Mouse (Mus musculus) lung, embryonic 14.5 days (tissue): ENCODE data around the gene Shc3. TPM values are rescaled to one million over a fixed set of nuclear protein-coding genes. Genes with fewer than 3 reads are reported as not detected.

Source experiments
- ATAC-seq: fragments of 200-750 bp; cut with Nextera tagmentation; 2 replicates; pipeline ENCODE4 v1.8.0; 2017; ENCODE audit warnings: mild to moderate bottlenecking, moderate TSS enrichment, moderate library complexity; ENCODE audit not compliant: insufficient read depth
- DNase-seq: peaks from one replicate; pipeline ENCODE4 v3.0.0-alpha.2; 2015
- H3K27ac ChIP-seq: fragments of 300-500 bp; sonication (generic); 2 replicates; pipeline ENCODE4 v1.5.1; 2014; ENCODE audit warnings: low read depth, mild to moderate bottlenecking, moderate library complexity
- H3K27me3 ChIP-seq: fragments of 300-500 bp; sonication (generic); 2 replicates; pipeline ENCODE4 v1.6.1; 2014; ENCODE audit warnings: low read length, control low read depth; ENCODE audit not compliant: insufficient read depth
- H3K36me3 ChIP-seq: fragments of 300-500 bp; sonication (generic); 2 replicates; pipeline ENCODE4 v1.6.1; 2014; ENCODE audit warnings: control low read depth; ENCODE audit not compliant: insufficient read depth
- H3K4me1 ChIP-seq: fragments of 300-500 bp; sonication (generic); 2 replicates; pipeline ENCODE4 v1.6.1; 2014; ENCODE audit warnings: antibody characterized with exemption, control low read depth; ENCODE audit not compliant: insufficient read depth
- H3K4me2 ChIP-seq: fragments of 300-500 bp; sonication (generic); 2 replicates; pipeline ENCODE4 v1.6.1; 2014; ENCODE audit warnings: mild to moderate bottlenecking
- H3K4me3 ChIP-seq: fragments of 300-500 bp; sonication (generic); 2 replicates; pipeline ENCODE4 v1.5.1; 2014; ENCODE audit warnings: low read depth, low read length
- H3K9ac ChIP-seq: fragments of 300-500 bp; sonication (generic); 2 replicates; pipeline ENCODE4 v1.6.1; 2014
- H3K9me3 ChIP-seq: fragments of 300-500 bp; sonication (generic); 2 replicates; pipeline ENCODE4 v1.6.1; 2016; ENCODE audit warnings: low read depth, low read length, control low read depth
- CTCF ChIP-seq: IDR thresholded peaks from 2 replicates; pipeline ENCODE4 v1.5.1; 2016; ENCODE audit warnings: antibody characterized with exemption, low read depth
- WGBS: fragments of 180-500 bp; shearing (Covaris S2); extraction: QIAGEN DNeasy Blood & Tissue Kit; methylation state at CpG from one replicate; pipeline ENCODE4 v1.1.7; 2014; 5-methylcytosine and 5-hydroxymethylcytosine counted together
- polyA plus RNA-seq: library from polyadenylated mRNA; unstranded; fragments of >200 nt; fragmentation: Nextera tagmentation; extraction: Ambion mirVana; gene quantifications from 2 replicates; pipeline ENCODE4 v1.2.1, GENCODE M21; 2014

Shc3 gene
- polyA plus RNA-seq, 1 experiment from 2014 or later: not detected

DNA sequence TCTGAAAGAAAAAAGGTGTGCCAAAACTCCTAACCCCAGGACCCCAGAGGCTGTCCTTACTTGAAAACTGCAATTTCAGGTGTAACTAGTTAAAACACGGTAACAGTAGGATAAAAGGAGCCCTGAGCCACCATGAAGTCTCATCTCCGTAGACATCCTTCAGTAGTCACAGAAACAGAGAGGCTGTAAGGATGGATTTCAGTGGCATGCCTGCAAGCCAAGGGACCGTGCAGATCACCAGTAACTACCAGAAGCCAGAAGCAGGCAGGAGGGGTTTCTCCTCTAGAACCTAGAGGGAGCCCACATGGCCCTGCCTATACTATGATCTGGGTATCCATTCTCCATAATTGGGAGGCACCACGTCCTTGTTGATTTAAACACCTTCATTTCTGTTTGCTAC lies 104.9 kb downstream of the Shc3 start:
- no peak for ATAC-seq
- DNase-seq: no peak
- 71% methylated on average over 4 of the region's 4 CpGs for WGBS
- H3K4me2 ChIP-seq: no peak overlapping the region
- H3K9me3 ChIP-seq: no peaks in the 10 kb centered on the region
- H3K4me1 ChIP-seq: no peaks in the 10 kb centered on the region
- H3K9ac ChIP-seq: no peak overlapping the region
- TF ChIP-seq CTCF: no peak
- H3K27me3 ChIP-seq: no peaks in the 10 kb centered on the region
- H3K36me3 ChIP-seq: no peaks in the 10 kb centered on the region
- H3K27ac ChIP-seq: no peak overlapping the region
- no peak overlapping the region for H3K4me3 ChIP-seq

- no peak overlapping the region for H3K4me3 ChIP-seq
- H3K4me1 ChIP-seq: no peaks in the 10 kb centered on the region
- no peak overlapping the region for H3K9ac ChIP-seq
- H3K27ac ChIP-seq: no peak overlapping the region
- H3K27me3 ChIP-seq: no peaks in the 10 kb centered on the region
- no peak for DNase-seq
- no peak for ATAC-seq
- H3K36me3 ChIP-seq: no peaks in the 10 kb centered on the region
- no peak for TF ChIP-seq CTCF
- 11% methylated on average over 4 of the region's 4 CpGs for WGBS
- H3K9me3 ChIP-seq: no peaks in the 10 kb centered on the region
- no peak overlapping the region for H3K4me2 ChIP-seq
Measured at GRCm38 (mm10) chr13:51456190-51456878, 112.9 kb downstream of the Shc3 start.

GRCm38 (mm10) chr13:51446550-51446949 lies 122.7 kb downstream of the Shc3 start:
- DNase-seq (no peak), ATAC-seq (no peak)
- H3K36me3 ChIP-seq: no peaks in the 10 kb centered on the region
- H3K27me3 ChIP-seq: no peaks in the 10 kb centered on the region
- no peaks in the 10 kb centered on the region for H3K4me1 ChIP-seq
- no peak overlapping the region for H3K4me2 ChIP-seq
- no peak overlapping the region for H3K27ac ChIP-seq
- H3K9ac ChIP-seq: no peak overlapping the region
- no peak overlapping the region for H3K4me3 ChIP-seq
- no peak for TF ChIP-seq CTCF
- no peaks in the 10 kb centered on the region for H3K9me3 ChIP-seq
- WGBS: 53% methylated on average over 4 of the region's 4 CpGs

- Histone ChIP-seq H3K9me3 (no peaks in the 10 kb centered on the region), H3K4me1 (no peaks in the 10 kb centered on the region), H3K36me3 (no peaks in the 10 kb centered on the region), H3K27ac (no peak overlapping the region), H3K4me2 (no peak overlapping the region), H3K27me3 (no peaks in the 10 kb centered on the region), H3K9ac (no peak overlapping the region), H3K4me3 (no peak overlapping the region)
- ATAC-seq (no peak), DNase-seq (no peak)
- TF ChIP-seq CTCF: no peak
- 61% methylated on average over 8 of the region's 8 CpGs for WGBS
Measured at GRCm38 (mm10) chr13:51442922-51443321, 126.3 kb downstream of the Shc3 start.

DNA sequence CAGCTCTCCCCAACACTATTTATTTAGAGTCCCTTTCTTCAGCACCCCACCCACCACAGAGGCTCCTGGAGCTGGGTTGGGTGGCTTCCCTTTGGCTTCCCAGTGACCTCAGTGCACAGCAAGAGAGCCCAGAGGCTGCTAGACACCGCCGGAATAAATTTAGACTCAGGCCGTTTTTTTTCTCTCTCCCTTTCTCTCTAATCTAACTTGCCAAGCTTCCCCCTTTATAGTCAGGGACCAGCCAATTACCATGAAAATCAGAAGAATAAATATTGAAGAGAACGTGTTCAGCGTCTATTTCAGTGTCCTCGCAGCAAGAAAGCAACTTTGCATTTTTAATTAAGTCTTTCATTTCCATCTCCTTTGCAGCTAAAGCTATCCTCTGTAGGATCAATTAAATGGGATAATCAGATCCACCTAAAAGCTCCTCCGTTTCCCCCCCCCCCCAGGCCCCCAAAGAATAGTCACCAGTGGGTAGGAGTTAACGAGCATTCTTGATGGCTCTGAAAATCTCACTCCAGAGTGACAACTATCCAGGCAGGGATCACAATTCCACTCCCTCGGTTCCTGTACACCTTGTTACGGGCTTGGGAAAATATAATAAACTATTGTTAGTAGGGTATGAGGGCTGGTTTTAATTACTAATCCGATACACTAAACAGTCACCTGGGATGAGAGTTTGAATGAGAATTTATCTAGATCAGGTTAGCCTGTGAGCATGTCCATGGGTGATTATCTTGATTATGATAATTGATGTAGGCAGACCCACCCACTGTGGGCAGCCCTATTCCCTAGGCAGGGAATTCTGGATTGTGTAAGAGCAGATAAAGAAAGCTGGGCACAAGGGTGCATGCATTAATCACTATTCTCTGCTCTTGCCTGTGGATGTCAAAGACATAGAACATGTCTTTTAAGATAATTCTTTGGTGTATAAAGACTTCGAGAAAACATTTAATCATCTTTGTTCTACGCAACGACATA lies 131.8 kb downstream of the Shc3 start:
- H3K36me3 ChIP-seq: no peaks in the 10 kb centered on the region
- WGBS: 79% methylated on average over 14 of the region's 14 CpGs
- no peaks in the 10 kb centered on the region for H3K9me3 ChIP-seq
- no peak overlapping the region for H3K4me3 ChIP-seq
- TF ChIP-seq CTCF: no peak
- H3K27me3 ChIP-seq: no peaks in the 10 kb centered on the region
- no peaks in the 10 kb centered on the region for H3K4me1 ChIP-seq
- H3K27ac ChIP-seq: no peak overlapping the region
- DNase-seq: no peak
- H3K4me2 ChIP-seq: no peak overlapping the region
- ATAC-seq: no peak
- H3K9ac ChIP-seq: no peak overlapping the region

GRCm38 (mm10) chr13:51435146-51435545 lies 134.1 kb downstream of the Shc3 start:
- Histone ChIP-seq H3K4me3 (no peak overlapping the region), H3K27ac (no peak overlapping the region), H3K4me1 (no peaks in the 10 kb centered on the region), H3K36me3 (no peaks in the 10 kb centered on the region), H3K4me2 (no peak overlapping the region), H3K9ac (no peak overlapping the region), H3K27me3 (no peaks in the 10 kb centered on the region), H3K9me3 (no peaks in the 10 kb centered on the region)
- 19% methylated on average over 2 of the region's 2 CpGs for WGBS
- DNase-seq (no peak), ATAC-seq (no peak)
- TF ChIP-seq CTCF: no peak

DNA sequence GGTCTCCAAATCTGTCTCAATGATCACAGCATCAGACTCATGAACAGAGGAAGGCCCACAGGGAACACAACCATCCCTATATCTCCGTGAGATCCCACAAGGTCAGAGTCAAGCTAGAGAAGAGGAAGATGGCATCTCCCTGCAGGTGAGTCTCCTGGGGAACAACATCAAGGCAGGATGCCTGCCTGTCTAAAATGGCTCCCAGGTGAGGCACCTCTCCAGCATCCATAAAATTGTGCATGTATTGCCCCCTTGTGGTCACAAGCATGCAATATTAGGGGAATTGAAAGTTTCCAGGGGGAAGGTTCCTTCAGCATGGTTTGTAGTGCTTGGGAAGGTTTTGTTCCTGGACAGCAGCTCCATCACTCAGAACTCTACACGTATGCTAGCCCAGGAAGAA lies 134.8 kb downstream of the Shc3 start:
- DNase-seq: peak; percentile 63
- no peak for ATAC-seq

More for the DNA sequence above, 134.8 kb downstream of the Shc3 start:
- Histone ChIP-seq H3K9ac (no peak overlapping the region), H3K9me3 (no peaks in the 10 kb centered on the region), H3K4me1 (no peaks in the 10 kb centered on the region), H3K27ac (no peak overlapping the region), H3K36me3 (no peaks in the 10 kb centered on the region), H3K27me3 (no peaks in the 10 kb centered on the region), H3K4me2 (no peak overlapping the region), H3K4me3 (no peak overlapping the region)
- TF ChIP-seq CTCF: peak; percentile 74
- 56% methylated on average over 2 of the region's 2 CpGs for WGBS
